Comparison of ENCODE assay signal across 9 mouse cellular contexts in genomic region chr9:42326688-42327440, GRCm38 (mm10).
DNase-seq lines count a peak whose midpoint lies in the region; ATAC-seq and TF ChIP-seq lines count a peak whose summit lies in the region.
"Had no signal": no experiment of that assay in that cellular context is flagged by ENCODE, and none has a peak within 500 bp of the region (broad histone marks: within the 10 kb centered on the region; RNA-seq: fewer than 3 reads in every experiment).

No protein-coding gene starts in this region.

- H3K4me1 ChIP-seq in hindbrain, embryonic 11.5 days (replicated peaks; ENCODE audit: control insufficient read depth, insufficient read depth, low read length), result no peaks in the 10 kb centered on the region
- no peaks in the 10 kb centered on the region for H3K4me1 ChIP-seq in lung, postnatal 0 days (ENCODE audit: insufficient read depth, low read depth, low read length)
- H3K4me1 ChIP-seq: megakaryocyte, embryonic 14.5 days had no signal

- H3K27ac ChIP-seq in hindbrain, embryonic 11.5 days (ENCODE audit: low read depth, low read length), result no peak overlapping the region
- no peak overlapping the region for H3K27ac ChIP-seq in lung, postnatal 0 days (ENCODE audit: low read length)

- no peak overlapping the region for H3K9ac ChIP-seq in hindbrain, embryonic 11.5 days (ENCODE audit: low read depth, low read length)
- H3K9ac ChIP-seq in lung, postnatal 0 days (replicated peaks; ENCODE audit: low read depth), result no peak overlapping the region

- WGBS in hindbrain, embryonic 11.5 days, result 33% methylated on average over 11 of the region's 11 CpGs
- 25% methylated on average over 11 of the region's 11 CpGs for WGBS in lung, postnatal 0 days

- peaks cover 4% of the 10 kb centered on the region; the same call in 1 of the 2 replicates for H3K27me3 ChIP-seq in hindbrain, embryonic 11.5 days (ENCODE audit: control insufficient read depth, insufficient read depth, low read length)
- H3K27me3 ChIP-seq in lung, postnatal 0 days (replicated peaks; ENCODE audit: insufficient read depth, low read length), result no peaks in the 10 kb centered on the region

- peak; percentile 62 for DNase-seq in layer of hippocampus, adult 11-12 months (ENCODE audit: low spot score)
- DNase-seq in layer of hippocampus, postnatal 25 days (ENCODE audit: extremely low spot score in 1 of 2, low spot score in 1 of 2), result no peak
- DNase-seq in MN1 (ENCODE audit: low spot score), result peak; percentile 44
- peak; percentile 46 to 71 for DNase-seq in cerebellum, postnatal 14 days
- peak; percentile 78 for DNase-seq in hindbrain, embryonic 11.5 days (ENCODE audit: low spot score)
- peak; percentile 73 for DNase-seq in lung, postnatal 0 days (ENCODE audit: low spot score)
- DNase-seq in retina, postnatal 7 days (ENCODE audit: low read depth, low spot score), result peak; percentile 39
- DNase-seq in adrenal gland, adult 2 months, result no peak

- ATAC-seq in hindbrain, embryonic 11.5 days (ENCODE audit: low FRiP score), result no peak
- ATAC-seq in lung, postnatal 0 days, result no peak

- TF ChIP-seq CTCF in lung, postnatal 0 days (IDR thresholded peaks at IDR 0.05), result peak; percentile 70

- no peaks in the 10 kb centered on the region for H3K36me3 ChIP-seq in hindbrain, embryonic 11.5 days (ENCODE audit: control insufficient read depth, insufficient read depth, low read length)
- H3K36me3 ChIP-seq in lung, postnatal 0 days (ENCODE audit: insufficient read depth, low read length), result no peaks in the 10 kb centered on the region

- no peak overlapping the region for H3K4me3 ChIP-seq in hindbrain, embryonic 11.5 days (ENCODE audit: low read depth, low read length)
- no peak overlapping the region for H3K4me3 ChIP-seq in lung, postnatal 0 days (ENCODE audit: low read depth, low read length)
- H3K4me3 ChIP-seq: megakaryocyte, embryonic 14.5 days had no signal

- no peak for TF ChIP-seq EP300 in lung, postnatal 0 days (IDR thresholded peaks at IDR 0.05)

- no peak overlapping the region for H3K4me2 ChIP-seq in hindbrain, embryonic 11.5 days (replicated peaks; ENCODE audit: low read depth, low read length)
- no peak overlapping the region for H3K4me2 ChIP-seq in lung, postnatal 0 days (replicated peaks; ENCODE audit: low read depth, low read length)

- H3K9me3 ChIP-seq in hindbrain, embryonic 11.5 days (ENCODE audit: control insufficient read depth, low read length), result no peaks in the 10 kb centered on the region
- H3K9me3 ChIP-seq in lung, postnatal 0 days (ENCODE audit: low read length), result no peaks in the 10 kb centered on the region
- H3K9me3 ChIP-seq: megakaryocyte, embryonic 14.5 days had no signal

Comparison
In these comparisons a context has a peak if more than half of its experiments do, and no peak if none do; other contexts are left out.
1. DNase-seq: peak in layer of hippocampus, adult 11-12 months (single experiment), MN1 (single experiment), cerebellum, postnatal 14 days (2 of 2), hindbrain, embryonic 11.5 days (single experiment), lung, postnatal 0 days (single experiment) and retina, postnatal 7 days (single experiment); none in layer of hippocampus, postnatal 25 days (0 of 2) and adrenal gland, adult 2 months (single experiment).